Mouse (Mus musculus) C3H10T1/2 (cell line): ENCODE data around the gene Gm17190. TPM values are rescaled to one million over a fixed set of nuclear protein-coding genes. Genes with fewer than 3 reads are reported as not detected.

ENCODE experiments used
- polyA plus RNA-seq, 2 experiments: library from polyadenylated mRNA; unstranded; fragments of >200 nt; fragmentation: generic; extraction: Trizol; gene quantifications; one replicate each; pipeline ENCODE4 v1.2.1; 2012; ENCODE audit warnings: missing spikeins in 2 of 2

Gm17190 gene
- polyA plus RNA-seq: not detected

DNA sequence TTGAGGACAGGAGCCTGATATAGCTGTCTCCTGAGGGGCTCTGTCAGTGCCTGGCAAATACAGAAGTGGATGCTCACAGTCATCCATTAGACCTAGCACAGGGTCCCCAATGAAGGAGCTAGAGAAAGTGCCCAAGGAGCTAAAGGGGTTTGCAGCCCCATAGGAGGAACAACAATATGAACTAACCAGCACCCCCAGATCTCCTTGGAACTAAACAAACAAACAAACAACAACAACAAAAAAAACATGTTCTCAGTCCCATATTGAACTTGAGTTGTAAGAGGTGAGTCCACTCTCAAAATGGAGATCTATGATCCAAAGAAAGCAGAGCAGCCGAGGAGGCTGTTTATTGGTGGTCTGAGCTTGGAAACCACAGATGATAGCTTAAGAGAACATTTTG lies at the start of gene Gm17190:
Gene Gm17190 (plus strand): TSS at position 301 of the 400 bp plus-strand sequence.

DNA sequence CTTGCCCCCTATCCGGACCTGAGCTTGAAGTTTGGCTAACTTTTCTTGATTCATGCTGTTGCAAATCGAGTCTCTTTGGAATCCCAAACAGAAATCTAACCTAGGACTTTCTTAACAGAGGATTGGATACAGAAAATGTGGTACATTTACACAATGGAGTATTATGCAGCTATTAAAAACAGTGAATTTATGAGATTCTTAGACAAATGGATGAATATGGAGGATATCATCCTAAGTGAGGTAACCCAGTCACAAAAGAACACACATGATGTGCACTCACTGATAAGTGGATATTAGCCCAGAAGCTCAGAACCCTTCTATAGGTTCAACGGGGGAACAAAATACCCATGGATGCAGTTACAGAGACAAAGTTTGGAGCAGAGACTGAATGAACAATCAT lies 578 bp upstream of the Gm17190 start, which contains the start of gene Gm20075:
Gene Gm20075 (minus strand): TSS at position 101 of the 400 bp plus-strand sequence.

DNA sequence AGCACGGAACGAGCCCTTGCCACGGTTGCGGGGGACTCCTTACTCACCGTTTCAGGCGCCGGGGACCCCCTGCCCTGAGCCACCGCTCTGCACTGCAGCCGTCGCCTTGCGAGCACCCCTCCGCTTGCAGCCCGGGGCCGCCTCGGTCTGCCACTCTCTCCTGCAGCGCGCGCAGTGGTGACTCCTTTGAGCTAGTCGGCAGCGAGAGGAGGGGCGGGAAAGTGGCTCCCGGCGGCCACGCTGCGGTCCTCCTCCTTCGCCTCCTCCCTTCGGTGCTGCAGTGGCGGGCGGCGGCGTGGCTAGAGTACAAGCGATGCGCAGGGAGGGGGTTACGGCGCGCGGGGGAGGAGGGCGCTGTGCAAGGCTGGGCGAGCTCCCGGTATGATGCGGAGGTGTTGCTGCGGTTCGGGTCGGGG lies 50.6 kb downstream of the Gm17190 start, which contains the start of gene Sv2c:
Gene Sv2c (minus strand): TSS at position 177 of the 416 bp plus-strand sequence.

Other genes starting within 250 kb of the Gm17190 start
- gene Iqgap2, start 190.1 kb upstream of the Gm17190 start, polyA plus RNA-seq: under 1 TPM in 1 of 2 experiments, not detected in 1; 0.05 TPM
- 1 to 10 TPM; 1.5 to 8.9 TPM for gene Gm20075, start 678 bp upstream of the Gm17190 start, polyA plus RNA-seq
- under 1 TPM; 0.02 to 0.07 TPM for gene Sv2c, start 50.5 kb downstream of the Gm17190 start, polyA plus RNA-seq